Mouse (Mus musculus) myocyte (in vitro differentiated cells): ENCODE results near the gene Gm17428. TPM values are rescaled to one million over a fixed set of nuclear protein-coding genes. Genes with fewer than 3 reads are reported as not detected.
"Not testable (repeated sequence)": the region's sequence is repeated elsewhere in the genome, so short reads cannot be mapped to it uniquely, and the experiment has no call there.

Experiments
- H3K27me3 ChIP-seq: one replicate; pipeline ENCODE4 v1.6.1; 2011; ENCODE audit not compliant: control insufficient read depth, insufficient read depth, insufficient read length
- H3K36me3 ChIP-seq: one replicate; pipeline ENCODE4 v1.6.1; 2011; ENCODE audit not compliant: control insufficient read depth, insufficient read depth
- H3K4me2 ChIP-seq: one replicate; pipeline ENCODE4 v1.6.1; 2011; ENCODE audit warnings: low read depth, control low read depth
- H3K4me3 ChIP-seq: one replicate; pipeline ENCODE4 v1.5.1; 2011; ENCODE audit warnings: mild to moderate bottlenecking, control low read depth, moderate library complexity
- H3K79me2 ChIP-seq: one replicate; pipeline ENCODE4 v1.6.1; 2011; ENCODE audit not compliant: control insufficient read depth, insufficient read depth
- H3ac ChIP-seq: one replicate; pipeline ENCODE4 v1.6.1; 2011; ENCODE audit not compliant: control insufficient read depth, insufficient read length
- CEBPB ChIP-seq: IDR thresholded peaks from 2 replicates; pipeline ENCODE4 v1.6.1; 2011; ENCODE audit warnings: mild to moderate bottlenecking, moderate library complexity; ENCODE audit not compliant: poor library complexity, insufficient read depth, severe bottlenecking
- E2F4 ChIP-seq: IDR thresholded peaks from one replicate; pipeline ENCODE4 v1.6.1; 2011; ENCODE audit warnings: mild to moderate bottlenecking, control low read depth, moderate library complexity; ENCODE audit not compliant: insufficient read depth
- MAX ChIP-seq: IDR thresholded peaks from one replicate; pipeline ENCODE4 v1.6.1; 2011; ENCODE audit warnings: low read depth, mild to moderate bottlenecking, control low read depth
- MYOD1 ChIP-seq, 3 experiments: IDR thresholded peaks; one replicate each; pipeline ENCODE4 v1.6.1; 2011; ENCODE audit warnings: control low read depth in 2 of 3, low read depth in 2 of 3, mild to moderate bottlenecking in 2 of 3, moderate library complexity in 1 of 3; ENCODE audit not compliant: insufficient read length in 2 of 3, control insufficient read depth in 1 of 3
- MYOG ChIP-seq, 3 experiments: IDR thresholded peaks; one replicate each; pipeline ENCODE4 v1.6.1; 2011; ENCODE audit warnings: control low read depth in 2 of 3, low read depth in 2 of 3, mild to moderate bottlenecking in 2 of 3; ENCODE audit not compliant: insufficient read length in 2 of 3, control insufficient read depth in 1 of 3, insufficient read depth in 1 of 3
- POLR2A ChIP-seq: IDR thresholded peaks from one replicate; pipeline ENCODE4 v1.6.1; 2011; ENCODE audit warnings: low read depth, mild to moderate bottlenecking, control low read depth, moderate library complexity; ENCODE audit not compliant: insufficient read length
- POLR2AphosphoS2 ChIP-seq: IDR thresholded peaks from one replicate; pipeline ENCODE4 v1.6.1; 2011; ENCODE audit warnings: low read depth, control low read depth; ENCODE audit not compliant: insufficient read length
- REST ChIP-seq: IDR thresholded peaks from one replicate; pipeline ENCODE4 v1.6.1; 2011; ENCODE audit warnings: mild to moderate bottlenecking, control low read depth, moderate library complexity; ENCODE audit not compliant: insufficient read depth, insufficient read length
- SRF ChIP-seq: IDR thresholded peaks from one replicate; pipeline ENCODE4 v1.6.1; 2011; ENCODE audit warnings: low read depth; ENCODE audit not compliant: control insufficient read depth, insufficient read length
- TCF12 ChIP-seq: IDR thresholded peaks from one replicate; pipeline ENCODE4 v1.6.1; 2011; ENCODE audit warnings: mild to moderate bottlenecking, control low read depth; ENCODE audit not compliant: poor library complexity, insufficient read depth, severe bottlenecking
- TCF3 ChIP-seq: IDR thresholded peaks from one replicate; pipeline ENCODE4 v1.6.1; 2011; ENCODE audit warnings: low read depth, control low read depth; ENCODE audit not compliant: insufficient read length
- USF1 ChIP-seq: IDR thresholded peaks from one replicate; pipeline ENCODE4 v1.6.1; 2011; ENCODE audit warnings: low read depth, mild to moderate bottlenecking, control low read depth, moderate library complexity
- polyA plus RNA-seq: library from polyadenylated mRNA; unstranded; fragments of >200 nt; fragmentation: generic; extraction: Trizol; gene quantifications from one replicate; pipeline ENCODE4 v1.2.1, GENCODE M21; 2012; ENCODE audit warnings: missing spikeins

Gene Gm17428
- polyA plus RNA-seq, 1 experiment = not detected

DNA sequence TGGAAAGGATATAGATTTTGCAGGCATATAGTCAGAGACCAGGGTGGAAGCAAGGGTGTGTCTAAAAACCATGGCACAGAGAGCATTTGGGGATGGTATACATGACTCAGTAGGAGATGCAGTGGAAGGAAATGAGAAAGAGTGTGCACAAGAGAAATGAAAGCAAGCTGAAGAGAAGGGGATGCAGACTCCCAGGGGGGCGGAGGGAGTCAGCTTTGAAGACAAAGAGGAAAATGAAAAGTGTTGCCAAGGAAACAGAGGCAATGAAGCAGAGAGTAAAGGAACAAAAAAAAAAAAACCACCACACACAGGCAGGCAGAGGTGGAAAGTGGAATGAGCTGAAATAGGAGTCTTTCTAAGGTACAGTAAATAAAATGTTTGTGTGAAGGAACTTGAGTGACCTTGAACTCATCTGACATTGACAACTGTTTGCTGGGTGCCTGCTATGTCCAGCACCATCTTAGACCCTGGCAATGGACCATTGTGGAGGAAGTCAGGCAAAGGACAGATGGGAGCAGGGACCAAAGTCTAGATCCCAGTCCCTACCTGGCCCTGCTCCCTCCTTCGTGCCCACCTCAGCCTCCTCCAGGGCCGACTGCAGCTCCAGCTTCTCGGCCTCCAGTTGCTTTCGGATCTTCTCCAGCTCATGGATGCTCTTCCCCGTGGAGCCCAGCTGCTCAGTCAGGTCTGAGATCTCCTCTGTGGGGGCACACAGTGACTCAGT is 2.5 kb upstream of the Gm17428 start:
- Histone ChIP-seq H3K79me2 (no peaks in the 10 kb centered on the region), H3K36me3 (no peaks in the 10 kb centered on the region), H3K4me2 (no peak overlapping the region), H3K4me3 (no peak overlapping the region), H3ac (no peak overlapping the region), H3K27me3 (peaks cover 43% of the 10 kb centered on the region)
- TF ChIP-seq E2F4 = no peak
- no peak for TF ChIP-seq TCF12
- no peak for TF ChIP-seq CEBPB
- no peak for TF ChIP-seq USF1
- TF ChIP-seq POLR2A = no peak
- TF ChIP-seq MYOG (IDR thresholded peaks at IDR 0.05; ENCODE audit: control insufficient read depth in 1 of 3, insufficient read depth in 1 of 3, insufficient read length in 2 of 3, low read depth in 2 of 3) = no peak
- no peak for TF ChIP-seq TCF3
- no peak for TF ChIP-seq REST
- no peak for TF ChIP-seq MYOD1 (IDR thresholded peaks at IDR 0.05; ENCODE audit: control insufficient read depth in 1 of 3, insufficient read length in 2 of 3, low read depth in 2 of 3)
- TF ChIP-seq MAX = no peak
- TF ChIP-seq SRF = no peak
- TF ChIP-seq POLR2AphosphoS2 = no peak

DNA sequence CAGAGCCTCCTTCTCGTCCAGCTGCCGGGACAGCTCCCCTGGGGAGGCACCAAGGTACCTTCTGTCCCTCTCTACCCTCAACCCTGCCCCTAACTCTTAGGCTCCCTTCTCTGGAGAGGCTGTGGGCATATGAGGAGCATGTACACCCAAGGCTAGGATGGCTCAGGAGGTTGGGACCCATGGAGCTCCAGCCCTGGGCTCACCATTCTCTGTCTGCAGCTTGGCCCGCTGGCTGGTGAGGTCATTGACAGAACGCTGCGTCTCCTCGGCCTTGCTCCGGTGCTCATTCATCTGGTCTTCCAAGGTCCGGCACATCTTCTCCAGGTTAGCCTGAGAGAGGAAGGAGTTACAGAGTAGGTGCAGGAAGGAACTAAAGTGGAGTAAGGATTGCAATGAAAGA is 1.9 kb downstream of the Gm17428 start:
- Histone ChIP-seq H3K36me3 (no peaks in the 10 kb centered on the region), H3K4me3 (no peak overlapping the region), H3K79me2 (no peaks in the 10 kb centered on the region), H3ac (no peak overlapping the region), H3K27me3 (peaks cover 31% of the 10 kb centered on the region), H3K4me2 (no peak overlapping the region)
- TF ChIP-seq E2F4 = no peak
- TF ChIP-seq TCF3 = no peak
- TF ChIP-seq REST = no peak
- no peak for TF ChIP-seq TCF12
- TF ChIP-seq POLR2AphosphoS2 = no peak
- no peak for TF ChIP-seq USF1
- no peak for TF ChIP-seq MYOG (IDR thresholded peaks at IDR 0.05; ENCODE audit: control insufficient read depth in 1 of 3, insufficient read depth in 1 of 3, insufficient read length in 2 of 3, low read depth in 2 of 3)
- no peak for TF ChIP-seq MAX
- TF ChIP-seq SRF = no peak
- TF ChIP-seq POLR2A = no peak
- TF ChIP-seq CEBPB = no peak
- no peak for TF ChIP-seq MYOD1 (IDR thresholded peaks at IDR 0.05; ENCODE audit: control insufficient read depth in 1 of 3, insufficient read length in 2 of 3, low read depth in 2 of 3)

DNA sequence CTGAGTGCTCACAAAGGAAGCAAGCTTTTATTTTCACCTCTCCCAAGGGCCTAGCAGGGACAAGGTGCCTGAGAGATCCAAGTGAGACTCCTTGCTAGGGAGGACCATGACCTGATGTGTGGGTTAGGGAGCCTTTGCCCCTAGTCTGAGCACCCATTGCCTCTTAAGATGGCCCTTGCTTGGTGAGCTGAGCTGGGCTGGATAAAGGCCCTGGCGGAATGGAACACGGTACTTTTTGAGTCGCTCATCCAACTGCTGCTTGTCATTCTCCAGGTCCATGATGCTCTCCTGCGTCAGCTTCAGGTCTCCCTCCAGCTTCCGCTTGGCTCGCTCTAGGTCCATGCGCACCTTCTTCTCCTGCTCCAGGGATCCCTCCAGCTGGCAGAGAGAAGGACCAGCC is 5.2 kb downstream of the Gm17428 start:
- H3K79me2 ChIP-seq = no peaks in the 10 kb centered on the region
- H3K4me2 ChIP-seq = no peak overlapping the region
- TF ChIP-seq MYOD1 (IDR thresholded peaks at IDR 0.05; ENCODE audit: control insufficient read depth in 1 of 3, insufficient read length in 2 of 3, low read depth in 2 of 3) = no peak
- TF ChIP-seq USF1 = no peak
- no peak for TF ChIP-seq MAX
- TF ChIP-seq E2F4 = no peak
- no peak for TF ChIP-seq TCF3
- no peak for TF ChIP-seq TCF12
- no peak for TF ChIP-seq SRF
- peaks cover 16% of the 10 kb centered on the region for H3K27me3 ChIP-seq
- H3ac ChIP-seq = no peak overlapping the region
- H3K4me3 ChIP-seq = no peak overlapping the region
- H3K36me3 ChIP-seq = no peaks in the 10 kb centered on the region

DNA sequence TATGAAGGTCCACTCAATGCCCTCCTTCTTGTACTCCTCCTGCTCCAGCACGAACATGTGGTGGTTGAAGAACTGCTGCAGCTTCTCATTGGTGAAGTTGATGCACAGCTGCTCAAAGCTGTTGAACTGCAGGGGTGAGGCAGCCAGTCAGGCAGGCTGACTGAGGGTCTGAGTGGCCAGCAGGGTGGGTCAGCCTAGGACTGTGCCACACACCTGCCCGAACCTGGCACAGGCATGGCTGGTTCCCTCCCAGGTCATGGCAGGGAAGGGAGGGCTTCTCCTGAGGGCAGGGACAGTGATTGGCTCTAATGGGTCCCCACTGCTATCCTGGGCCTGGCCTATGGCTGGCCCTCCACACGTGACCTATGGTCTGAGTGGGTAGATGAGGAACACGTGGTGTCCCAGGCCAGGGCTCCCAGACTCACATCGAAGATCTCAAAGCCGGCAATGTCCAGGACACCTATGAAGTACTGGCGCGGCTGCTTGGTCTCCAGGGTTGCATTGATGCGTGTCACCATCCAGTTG is 11.7 kb downstream of the Gm17428 start:
- not testable (repeated sequence) for H3K79me2 ChIP-seq, H3K4me3 ChIP-seq, H3K36me3 ChIP-seq, H3ac ChIP-seq, H3K4me2 ChIP-seq
- peaks cover 23% of the 10 kb centered on the region for H3K27me3 ChIP-seq

DNA sequence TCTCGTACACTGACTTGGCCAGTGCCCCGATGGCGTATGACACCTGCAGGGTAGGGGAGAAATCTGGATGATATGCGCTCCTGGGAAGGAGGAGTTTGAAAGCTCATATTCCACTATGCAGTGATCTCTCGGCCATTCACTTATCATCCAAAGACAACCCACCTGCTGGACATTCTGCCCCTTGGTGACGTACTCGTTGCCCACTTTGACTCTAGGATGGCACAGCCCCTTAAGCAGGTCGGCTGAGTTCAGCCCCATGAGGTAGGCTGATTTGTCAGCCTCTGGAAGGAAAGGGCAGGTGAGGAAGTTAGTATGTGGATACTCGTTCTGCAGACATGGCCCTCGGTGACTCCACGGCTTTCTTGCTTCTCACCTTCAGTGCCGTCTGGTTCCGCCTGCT is 12.1 kb downstream of the Gm17428 start:
- TF ChIP-seq TCF12 (no peak), E2F4 (no peak), MYOG (IDR thresholded peaks at IDR 0.05; ENCODE audit: control insufficient read depth in 1 of 3, insufficient read depth in 1 of 3, insufficient read length in 2 of 3, low read depth in 2 of 3) (no peak), POLR2A (no peak), TCF3 (no peak), CEBPB (no peak), REST (no peak), SRF (no peak), MYOD1 (IDR thresholded peaks at IDR 0.05; ENCODE audit: control insufficient read depth in 1 of 3, insufficient read length in 2 of 3, low read depth in 2 of 3) (no peak), POLR2AphosphoS2 (no peak), MAX (no peak), USF1 (no peak)
- peaks cover 23% of the 10 kb centered on the region for H3K27me3 ChIP-seq
- H3K79me2 ChIP-seq = no peaks in the 10 kb centered on the region
- H3ac ChIP-seq = no peak overlapping the region
- H3K4me3 ChIP-seq = no peak overlapping the region
- no peaks in the 10 kb centered on the region for H3K36me3 ChIP-seq
- H3K4me2 ChIP-seq = no peak overlapping the region
